Mouse (Mus musculus) yolk sac, embryonic 10.5 days (tissue): ENCODE data around the gene S100a3.

ENCODE experiments used
- DNase-seq: peaks from one replicate; pipeline ENCODE4 v3.0.0-alpha.2; 2017; ENCODE audit warnings: low spot score

S100a3 gene

DNA sequence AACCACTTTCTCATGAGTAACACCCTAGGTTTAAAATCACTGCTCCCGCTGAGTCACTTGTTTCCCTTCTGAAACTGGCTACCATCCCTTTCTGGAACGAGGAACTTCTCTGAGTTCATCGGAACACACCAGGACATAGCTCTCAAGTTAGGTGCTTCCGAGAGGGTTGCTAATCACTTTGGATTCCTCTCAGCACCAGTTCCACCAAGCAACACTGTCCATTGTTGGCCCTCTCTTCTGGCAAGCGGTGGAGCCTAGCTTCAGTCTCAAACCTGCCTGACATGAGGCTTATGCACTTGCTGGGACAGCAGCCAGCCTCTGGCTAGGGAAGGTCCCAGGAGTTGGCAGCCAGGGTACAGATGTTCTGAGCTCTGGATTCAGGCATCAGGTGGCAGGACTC is 14.3 kb downstream of the S100a3 start:
- no peak for DNase-seq

- DNase-seq, result no peak
These were observed 14.9 kb downstream of the S100a3 start for GRCm38 (mm10) chr3:90575320-90575719.

GRCm38 (mm10) chr3:90576351-90577001 is 16.1 kb downstream of the S100a3 start:
- no peak for DNase-seq

DNA sequence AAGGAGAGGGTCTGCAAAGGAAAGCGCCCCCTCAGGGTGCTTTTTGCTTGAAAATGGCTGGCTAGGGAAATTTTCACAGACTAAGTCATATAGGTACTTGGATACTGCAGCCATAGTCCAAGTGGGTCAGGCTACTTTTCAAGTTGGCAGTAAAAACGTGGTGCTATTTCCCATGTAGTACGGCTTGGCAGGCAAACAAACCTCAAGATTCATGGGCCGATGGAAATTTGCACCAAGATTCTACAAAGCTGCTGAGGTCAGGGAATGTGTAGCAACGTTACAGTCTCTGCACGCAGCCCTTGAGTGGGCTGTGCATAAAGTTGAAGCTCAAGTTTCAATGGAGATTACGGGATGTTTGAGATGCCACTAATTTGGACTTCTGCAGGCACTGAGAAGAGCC is 19.1 kb downstream of the S100a3 start:
- DNase-seq, result peak; percentile 11

- DNase-seq, result no peak
These were observed 20.8 kb downstream of the S100a3 start for GRCm38 (mm10) chr3:90581141-90581540.

DNA sequence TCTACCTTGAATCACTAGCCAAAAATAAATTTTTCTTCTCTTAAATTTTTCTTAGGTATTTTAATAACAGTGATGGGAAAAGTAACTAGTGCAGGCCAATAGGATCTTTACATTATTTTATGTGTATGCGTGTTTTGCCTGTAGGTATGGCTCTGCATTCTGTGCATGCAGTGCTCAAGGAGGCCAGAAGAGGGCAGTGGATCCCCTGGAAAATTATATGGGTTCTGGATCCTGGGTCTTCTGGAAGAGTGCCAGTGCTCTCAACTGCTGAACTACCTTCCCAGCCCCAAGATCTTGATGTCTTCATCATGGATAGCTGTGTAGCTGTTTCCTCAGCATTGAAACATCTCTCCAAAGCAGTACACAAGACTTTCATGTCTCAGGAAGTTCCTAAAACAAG is 21.8 kb downstream of the S100a3 start:
- no peak for DNase-seq

GRCm38 (mm10) chr3:90582556-90582955 is 22.2 kb downstream of the S100a3 start:
- DNase-seq, result no peak

DNA sequence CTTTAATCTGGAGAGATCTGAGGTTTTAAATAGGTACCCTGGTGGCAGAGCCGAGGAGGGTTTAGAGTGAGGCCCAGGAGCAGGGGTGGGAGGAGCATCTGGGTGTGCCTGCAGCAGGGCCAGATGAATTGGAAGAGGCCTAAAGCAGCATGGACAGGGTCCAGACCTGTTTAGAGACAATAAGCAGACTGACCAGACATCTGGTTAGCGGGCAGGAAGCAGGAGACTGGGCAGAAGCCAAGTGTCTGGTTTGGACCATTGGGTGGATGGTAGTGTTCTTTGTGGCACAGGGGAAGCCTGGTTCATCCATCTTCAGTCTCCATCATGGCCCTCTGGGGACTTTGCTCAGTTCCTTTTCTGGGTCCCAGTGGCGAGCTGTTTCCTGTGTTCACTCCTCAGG is 23.5 kb downstream of the S100a3 start:
- peak; percentile 36 for DNase-seq

DNA sequence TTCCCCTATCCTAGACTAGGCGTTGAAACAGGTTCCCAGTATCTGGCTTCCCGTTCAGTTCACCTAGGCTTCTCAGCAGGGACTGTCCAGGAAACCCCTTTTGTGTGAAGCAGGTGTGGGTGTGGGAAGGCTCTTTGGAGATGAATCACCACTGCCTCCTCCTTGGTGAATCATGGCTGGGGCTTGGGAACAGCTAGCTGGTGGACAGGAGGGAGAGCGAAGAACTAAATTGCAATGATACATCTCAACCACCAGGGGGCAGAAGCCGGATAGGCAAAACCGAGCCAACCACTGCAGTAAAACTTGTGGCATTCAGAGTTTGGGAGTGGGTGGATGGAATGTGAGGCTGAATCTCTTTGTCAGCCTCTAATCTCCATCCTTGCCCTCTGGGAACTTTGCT is 25.2 kb downstream of the S100a3 start:
- peak; percentile 66 for DNase-seq

DNA sequence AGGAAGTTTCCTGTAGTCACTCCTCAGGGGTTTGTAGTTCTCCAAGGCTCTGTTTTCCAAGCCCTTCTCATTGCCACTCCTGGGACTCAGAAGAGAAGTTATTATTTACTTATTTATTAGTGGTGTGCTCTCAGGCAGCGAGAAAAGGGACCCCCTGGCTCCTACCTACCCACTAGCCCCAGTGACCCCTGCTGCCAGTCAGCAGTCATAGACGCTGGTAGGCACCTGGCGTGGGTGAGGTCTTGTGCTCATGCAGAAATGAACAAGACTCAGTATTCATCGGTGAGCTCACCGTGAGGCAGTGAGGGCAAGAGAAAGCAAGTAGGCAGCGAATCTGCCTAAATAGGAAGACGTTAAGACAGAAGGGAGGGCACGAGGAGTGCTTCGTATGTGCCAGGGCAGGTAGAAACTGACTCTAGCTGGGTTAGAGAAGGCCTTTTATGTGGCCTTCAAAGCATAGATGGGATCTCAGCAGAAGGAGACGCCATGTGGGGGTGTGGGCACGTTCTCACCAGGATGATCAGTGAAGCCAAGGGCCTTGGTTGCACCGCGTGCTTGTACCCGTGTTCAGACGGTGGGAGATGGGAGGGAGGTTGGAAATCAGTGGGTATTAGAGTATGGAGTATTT is 25.8 kb downstream of the S100a3 start:
- no peak for DNase-seq

DNA sequence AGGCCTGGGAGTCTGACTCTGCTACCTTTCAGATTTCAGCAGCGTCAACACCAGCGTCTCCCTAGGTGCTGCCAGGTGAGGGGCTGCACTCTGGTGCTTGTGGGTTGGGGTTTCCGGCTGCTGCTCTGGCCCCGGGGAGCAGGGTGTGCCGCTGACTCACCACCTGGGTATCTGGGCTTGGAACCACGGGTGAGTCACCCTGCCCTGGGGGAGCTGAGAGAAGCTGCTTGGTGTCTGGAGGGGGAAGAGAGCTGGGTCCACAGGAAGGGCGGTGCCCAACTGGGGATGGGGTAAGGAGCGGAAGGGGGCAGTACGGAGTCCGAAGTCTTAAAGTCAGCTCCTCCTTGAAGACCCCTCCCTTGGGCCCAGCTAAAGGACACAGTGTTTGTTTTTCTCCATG is 26.5 kb downstream of the S100a3 start:
- DNase-seq, result peak; percentile 22

GRCm38 (mm10) chr3:90587361-90588101 is 27.2 kb downstream of the S100a3 start:
- DNase-seq, result no peak

DNA sequence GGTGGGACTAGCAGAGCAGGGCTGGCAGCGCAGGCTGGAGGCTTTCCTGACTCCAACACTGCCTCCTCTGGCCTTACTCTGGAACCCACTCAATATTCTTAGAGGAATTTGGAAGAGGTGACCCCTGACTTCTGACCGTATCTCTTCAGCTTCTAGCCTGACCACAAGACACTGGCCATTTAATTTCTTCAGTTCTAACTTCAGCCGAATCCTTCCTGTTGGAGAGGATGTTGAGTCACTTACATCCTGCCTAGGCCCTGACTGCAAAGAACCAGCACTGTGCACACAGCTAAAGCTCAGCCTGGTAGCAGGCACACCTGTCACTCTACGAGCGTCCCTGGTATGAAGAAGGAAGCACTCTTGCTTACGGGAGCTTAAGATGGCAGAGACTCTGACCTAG is 29.0 kb downstream of the S100a3 start:
- DNase-seq, result no peak

GRCm38 (mm10) chr3:90589947-90590346 is 29.6 kb downstream of the S100a3 start, which contains the start of gene S100a2:
Gene S100a2 (plus strand): TSS chr3:90590247.
- DNase-seq, result no peak

GRCm38 (mm10) chr3:90594466-90594865 is 34.1 kb downstream of the S100a3 start:
- no peak for DNase-seq

DNA sequence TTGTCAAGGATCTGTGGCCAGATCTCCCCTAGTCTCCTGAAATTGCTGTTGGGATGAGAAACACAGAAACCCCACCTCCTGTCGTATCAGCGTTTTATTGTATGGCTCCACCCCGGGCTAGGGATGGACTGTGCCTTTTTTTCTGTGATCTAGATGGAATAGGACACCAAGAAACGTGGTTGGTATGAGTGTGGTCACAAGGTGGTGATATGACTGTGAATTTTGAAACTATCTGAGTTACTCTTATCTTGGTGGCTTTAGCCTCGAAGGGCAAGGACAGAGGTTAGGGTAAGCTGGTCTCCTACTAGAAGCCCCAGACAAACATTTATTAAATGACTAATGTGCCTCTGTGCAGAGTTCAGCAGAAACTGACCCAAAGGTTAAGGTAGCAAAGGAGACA is 35.2 kb downstream of the S100a3 start:
- no peak for DNase-seq

DNA sequence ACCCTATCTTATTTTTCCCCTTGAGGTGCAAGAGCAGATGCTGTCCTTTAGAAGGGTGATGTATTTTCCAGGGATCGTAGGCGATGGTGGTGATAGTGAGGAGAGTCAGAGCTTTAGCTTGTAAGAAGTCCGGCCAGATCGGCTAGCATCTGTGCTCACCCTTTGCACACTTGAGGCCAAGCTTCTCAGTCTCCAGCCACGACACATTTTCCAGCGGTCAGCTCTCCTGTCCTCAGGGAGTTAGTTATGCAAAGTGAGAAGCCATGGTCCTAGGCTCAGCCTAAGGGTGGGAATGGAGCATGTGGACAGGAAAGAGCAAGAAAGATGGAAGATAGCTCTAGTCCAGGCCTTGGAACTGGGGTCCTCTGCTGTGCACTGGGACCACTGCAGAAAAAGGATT is 36.4 kb downstream of the S100a3 start:
- DNase-seq, result no peak

DNA sequence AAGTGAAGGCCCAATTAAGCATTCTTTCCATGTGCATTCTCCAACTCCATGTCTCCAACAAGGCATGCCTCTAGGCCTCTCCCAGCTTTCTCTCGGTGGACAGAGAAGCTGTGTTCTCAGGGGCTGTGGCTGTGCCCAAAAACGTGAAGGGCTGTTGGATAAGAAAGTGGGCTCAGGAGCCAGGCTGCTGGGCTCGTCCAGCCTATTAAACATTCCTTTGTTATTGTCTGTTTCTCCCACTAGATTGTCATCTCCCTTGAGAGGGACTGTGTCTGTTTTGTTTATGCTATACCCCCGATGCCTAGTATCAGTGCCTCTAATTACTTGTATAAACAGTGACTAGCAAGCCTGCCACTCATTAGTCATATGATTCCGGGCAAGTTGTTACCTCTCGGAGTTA is 37.4 kb downstream of the S100a3 start:
- DNase-seq, result no peak

- no peak for DNase-seq
These were observed 37.8 kb downstream of the S100a3 start for GRCm38 (mm10) chr3:90598212-90598611.

- DNase-seq, result no peak
These were observed 39.0 kb downstream of the S100a3 start for GRCm38 (mm10) chr3:90599401-90599800.

- no peak for DNase-seq
These were observed 39.7 kb downstream of the S100a3 start for GRCm38 (mm10) chr3:90600036-90600435.

DNA sequence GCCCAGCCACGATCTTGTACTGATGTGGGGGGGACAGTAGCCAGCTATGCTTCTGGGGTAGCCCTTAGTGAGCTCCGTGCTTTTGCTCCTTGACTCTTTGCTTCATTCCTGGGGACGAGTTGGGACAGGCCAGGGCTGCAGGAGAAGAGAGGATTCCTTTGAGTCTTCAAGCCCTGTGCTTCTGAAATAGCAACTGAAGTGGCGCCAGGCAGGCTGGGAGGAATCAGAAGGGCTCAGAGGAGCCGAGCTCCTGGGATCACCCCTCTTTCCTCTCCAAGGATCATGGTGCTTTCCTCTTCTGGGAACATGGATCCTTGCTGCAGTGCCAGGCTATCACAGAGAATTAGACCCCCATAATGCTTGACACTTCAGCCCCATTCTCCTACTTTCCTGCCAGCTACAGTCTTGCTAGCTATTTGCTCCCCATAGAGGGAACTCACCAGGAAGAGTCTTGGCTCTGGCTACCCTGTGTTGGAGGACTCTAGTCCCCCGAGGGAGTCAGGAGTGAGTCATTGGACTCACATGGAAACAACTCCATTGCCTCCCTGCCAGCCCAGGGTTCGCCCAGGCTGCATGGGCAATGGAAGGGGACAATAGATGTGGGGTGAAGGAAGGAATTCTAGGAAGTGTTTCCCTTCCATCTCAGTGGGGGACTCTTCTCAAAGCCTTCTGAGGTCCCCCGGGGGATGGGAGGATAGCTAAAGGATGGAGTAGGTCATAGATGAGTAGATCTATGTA is 40.2 kb downstream of the S100a3 start:
- no peak for DNase-seq
